Mouse (Mus musculus) gastrocnemius, adult 18-20 months (tissue): Measurements from ENCODE around the gene Atp5h. TPM values are rescaled to one million over a fixed set of nuclear protein-coding genes. Genes with fewer than 3 reads are reported as not detected.

ENCODE experiments used
- DNase-seq: peaks from one replicate; pipeline ENCODE4 v3.0.0; 2021; ENCODE audit warnings: low spot score
- total RNA-seq, 2 experiments: library from RNA; stranded (reverse); gene quantifications; 2 replicates each; pipeline ENCODE4 v1.2.3; 2021

Gene Atp5h
- total RNA-seq, 2 experiments from 2014 or later: 772 to 857 TPM

DNA sequence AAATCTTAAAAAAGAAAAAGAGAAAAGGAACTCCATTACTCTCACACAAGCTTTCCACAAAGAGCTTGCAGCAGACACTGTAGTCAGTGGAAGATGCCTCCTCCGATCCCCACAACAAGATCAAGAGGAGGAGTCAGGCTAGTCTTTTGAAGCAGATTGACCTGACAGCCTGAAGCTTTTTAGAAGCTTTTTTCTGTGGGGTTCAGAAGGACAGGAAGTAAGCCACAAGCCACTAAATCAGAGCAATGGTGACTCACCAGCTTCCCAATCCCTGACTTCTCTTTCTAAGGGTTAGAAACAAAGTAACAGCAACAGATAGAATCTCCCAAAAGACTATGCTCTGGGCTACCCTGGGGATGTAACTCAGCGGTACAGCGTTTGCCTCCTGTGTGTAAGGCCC, 19.6 kb upstream of the Atp5h start:
- no peak for DNase-seq

DNA sequence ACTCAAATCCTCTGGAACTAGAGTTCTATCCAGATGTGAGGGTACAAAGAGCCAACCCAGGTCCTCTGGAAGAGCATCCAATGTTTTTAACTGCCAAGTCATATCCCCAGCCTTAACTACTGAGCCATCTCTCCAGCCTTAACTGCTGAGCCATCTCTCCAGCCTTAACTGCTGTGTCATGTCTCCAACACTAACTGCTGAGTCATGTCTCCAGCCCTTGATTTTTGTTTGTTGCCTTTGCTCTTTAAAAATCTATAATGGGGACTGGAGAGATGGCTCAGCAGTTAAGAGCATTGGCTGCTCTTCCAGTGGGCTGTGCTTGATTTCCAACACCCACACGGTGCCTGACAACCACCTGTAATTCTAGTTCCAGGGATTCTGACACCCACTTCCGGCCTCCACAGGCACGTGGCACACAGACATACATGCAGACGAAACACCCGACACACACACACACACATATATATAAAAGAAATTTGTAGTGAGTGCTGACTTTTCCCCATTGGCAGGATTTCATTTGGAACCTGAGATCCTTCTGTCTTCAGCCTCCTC, 17.9 kb upstream of the Atp5h start:
- no peak for DNase-seq

DNA sequence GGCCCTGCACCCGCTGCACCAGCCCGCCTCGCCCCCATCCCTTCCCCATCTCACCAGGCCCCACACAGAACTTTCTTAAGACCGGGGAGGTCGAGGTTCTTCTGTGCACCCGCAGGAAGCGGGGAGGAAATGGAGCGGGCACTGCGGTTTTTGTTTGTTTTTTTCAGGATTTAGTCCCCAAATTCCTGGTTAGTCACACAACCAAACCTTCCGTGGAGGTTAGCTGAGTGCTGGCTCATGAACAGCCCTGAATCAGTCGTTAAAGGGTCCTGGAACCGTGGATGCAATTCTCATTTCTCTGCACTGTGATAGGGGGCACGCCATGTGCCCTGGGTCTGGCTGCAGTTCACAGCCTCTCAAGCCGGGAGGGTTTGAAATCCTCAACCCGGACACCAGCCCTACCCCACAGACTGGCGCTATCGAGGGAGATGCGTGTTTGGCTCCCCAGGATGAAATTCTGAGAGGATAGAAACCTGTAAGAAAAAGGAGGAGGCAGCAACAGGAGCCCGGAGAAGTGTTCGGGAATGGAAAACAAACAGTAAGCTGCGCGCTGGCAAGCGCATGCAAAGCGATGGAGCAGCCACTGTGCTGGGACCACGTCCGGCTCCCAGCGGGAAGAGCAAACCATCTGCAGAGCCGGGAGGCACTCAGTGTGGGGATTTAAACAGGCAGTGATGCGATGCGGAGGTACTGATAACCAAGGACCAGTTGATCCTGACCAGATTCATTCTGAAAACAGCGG, 16.0 kb upstream of the Atp5h start:
- no peak for DNase-seq

DNA sequence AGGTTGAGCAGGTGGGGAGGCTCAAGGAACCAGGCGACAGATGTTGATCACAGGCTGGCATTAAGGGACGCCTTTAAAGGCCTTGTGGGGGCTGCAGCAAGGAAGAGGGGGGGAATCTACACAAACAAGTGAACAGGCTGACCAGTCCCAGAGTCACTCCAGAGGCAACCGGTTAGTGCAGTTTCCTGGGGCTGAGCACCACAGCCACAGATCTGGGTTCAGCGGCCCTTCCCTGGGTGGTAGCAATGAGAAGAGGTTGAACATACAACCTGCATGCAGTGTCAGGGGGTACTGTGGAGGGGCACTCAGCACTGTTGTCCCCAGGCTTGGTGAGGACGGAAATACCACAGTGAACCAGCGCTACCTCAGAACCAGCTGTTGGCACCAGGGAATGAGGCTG, 13.6 kb upstream of the Atp5h start:
- DNase-seq: no peak

DNA sequence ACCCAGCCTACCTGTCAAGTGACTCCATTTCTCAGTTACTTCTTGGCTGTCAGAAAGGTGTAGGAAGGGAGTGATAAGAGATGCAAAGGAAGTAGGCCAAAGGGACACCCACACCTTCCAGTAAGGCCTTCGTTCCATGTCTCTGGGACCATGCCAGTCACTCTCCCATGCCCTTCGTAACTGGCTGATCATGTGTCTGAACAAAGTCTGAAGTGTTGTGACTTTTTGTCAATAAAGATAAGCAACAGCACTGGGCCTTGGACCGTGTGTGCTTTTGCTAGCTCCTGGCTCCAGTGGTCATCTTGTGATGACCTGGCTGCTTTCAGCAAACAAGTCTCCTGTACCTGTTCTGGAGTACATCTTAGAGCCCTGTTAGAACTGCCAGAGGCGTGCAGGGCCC, 13.1 kb upstream of the Atp5h start:
- no peak for DNase-seq

DNA sequence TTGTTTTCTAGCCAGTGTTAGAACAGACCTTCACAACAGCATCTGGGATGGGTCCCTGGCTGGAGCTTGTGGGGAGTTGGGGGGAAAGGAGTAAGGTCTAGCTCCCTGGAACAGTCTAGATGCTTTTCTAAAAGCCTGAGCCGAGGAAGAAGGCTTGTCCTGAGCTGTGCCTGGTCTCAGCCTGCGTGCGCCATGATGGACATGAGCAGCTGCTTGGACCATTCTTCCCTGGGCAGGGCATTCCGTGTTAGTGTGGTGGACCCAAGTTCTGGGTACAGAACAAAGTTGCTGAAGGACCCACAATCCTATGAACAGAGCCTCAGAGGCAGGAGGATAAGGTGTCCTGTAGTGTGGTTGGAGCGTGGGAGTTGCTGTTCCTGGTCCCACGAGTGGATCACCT, 10.8 kb upstream of the Atp5h start:
- DNase-seq: no peak

DNA sequence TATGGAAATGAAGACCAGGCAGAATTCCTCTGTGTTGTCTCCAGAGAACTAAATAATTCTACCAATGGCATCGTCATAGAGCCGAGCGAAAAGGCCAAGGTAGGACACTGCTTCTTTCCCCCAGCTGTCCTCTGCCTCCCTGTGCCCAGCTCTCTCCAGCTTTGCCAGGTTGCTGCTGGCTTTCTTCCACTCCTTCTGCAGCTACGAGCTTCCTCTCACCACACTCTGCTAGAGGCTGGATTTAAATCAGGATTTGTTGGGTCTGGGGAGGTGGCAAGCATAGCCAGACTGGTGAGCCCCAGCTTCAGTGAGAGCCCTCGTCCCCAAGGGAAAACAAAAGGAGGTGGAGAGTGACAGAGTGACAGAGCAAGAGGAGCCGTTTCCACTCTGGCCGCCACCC, 9.5 kb upstream of the Atp5h start:
- DNase-seq: no peak

DNA sequence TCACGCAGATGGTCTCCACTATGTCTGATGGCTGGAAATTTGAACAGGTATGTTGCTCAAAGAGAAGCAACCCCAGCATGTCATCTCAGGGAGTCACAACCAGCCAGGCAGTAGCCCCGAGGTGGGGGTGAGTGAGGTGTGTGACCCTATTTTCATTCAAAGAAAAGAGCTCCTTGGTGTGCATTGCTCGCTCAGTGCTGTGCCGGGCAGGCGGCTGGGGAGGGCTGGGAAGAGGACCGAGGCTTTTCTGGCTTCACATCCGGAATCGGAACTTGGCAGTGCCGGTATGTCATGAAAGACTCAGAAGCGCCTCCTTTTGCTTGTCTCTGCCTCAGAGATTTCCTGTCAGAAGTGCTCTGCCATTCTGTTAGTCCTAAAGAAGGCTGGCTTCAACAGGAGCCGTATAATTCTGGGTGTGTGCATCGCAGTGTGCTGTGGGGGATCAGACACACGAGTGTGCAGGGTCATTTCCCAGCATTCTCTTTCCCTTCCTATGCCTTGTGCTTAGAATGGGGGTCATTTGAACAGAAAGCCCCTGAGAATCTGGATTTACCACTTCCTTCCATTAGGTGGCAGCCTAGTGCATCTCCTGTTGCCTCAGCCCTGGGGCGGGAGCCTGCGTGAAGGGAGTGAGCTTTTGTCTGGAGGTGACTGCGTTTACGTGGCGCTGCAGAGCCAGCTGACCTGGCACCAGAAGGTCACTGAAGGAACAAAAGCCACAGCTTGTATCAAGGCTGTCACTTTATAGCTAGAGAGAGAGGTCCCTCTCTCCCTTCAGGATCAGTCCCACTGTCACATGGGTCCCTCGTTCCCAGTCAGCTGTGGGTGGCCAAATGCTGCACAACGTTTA, 7.9 kb upstream of the Atp5h start:
- peak; percentile 67 for DNase-seq

DNA sequence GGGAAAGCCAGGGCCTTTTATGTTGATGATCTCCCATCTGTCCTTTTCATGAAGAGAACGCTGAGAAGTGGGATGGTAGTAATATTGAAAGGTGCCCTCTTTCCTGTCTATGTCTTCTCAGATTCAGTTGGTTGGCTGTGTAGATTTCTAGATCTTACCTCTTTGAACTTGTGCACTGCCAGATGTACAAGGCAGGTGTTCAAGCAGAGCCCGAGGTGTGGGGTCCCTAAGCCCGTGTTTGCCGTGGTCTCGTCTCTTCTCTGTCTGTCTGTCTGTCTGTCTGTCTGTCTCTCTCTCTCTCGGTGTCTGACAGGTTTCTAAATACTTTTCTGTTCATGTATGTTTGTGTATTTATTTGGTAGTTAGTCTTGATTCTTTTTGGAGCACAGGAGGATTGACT, 5.9 kb upstream of the Atp5h start:
- no peak for DNase-seq

DNA sequence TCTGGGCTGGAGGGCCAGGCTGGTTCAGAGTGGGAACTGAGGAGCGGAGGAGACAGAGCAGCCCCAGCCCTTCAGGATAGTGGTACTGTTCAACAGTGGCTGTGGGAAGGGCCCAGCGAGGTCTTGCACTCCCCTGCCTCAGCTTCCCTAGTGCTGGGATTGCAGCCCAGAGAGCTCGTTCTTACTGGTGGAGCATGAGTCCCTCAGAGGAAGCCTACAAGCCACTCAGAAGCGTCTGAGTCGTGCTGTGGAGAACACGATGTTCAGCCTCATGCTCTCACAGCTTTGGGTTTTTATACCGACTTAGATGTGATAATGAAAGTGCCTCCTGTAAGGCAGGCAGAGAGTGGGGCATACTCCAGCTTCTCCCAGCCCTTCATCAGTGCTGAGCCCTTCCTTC, 4.9 kb upstream of the Atp5h start:
- no peak for DNase-seq

DNA sequence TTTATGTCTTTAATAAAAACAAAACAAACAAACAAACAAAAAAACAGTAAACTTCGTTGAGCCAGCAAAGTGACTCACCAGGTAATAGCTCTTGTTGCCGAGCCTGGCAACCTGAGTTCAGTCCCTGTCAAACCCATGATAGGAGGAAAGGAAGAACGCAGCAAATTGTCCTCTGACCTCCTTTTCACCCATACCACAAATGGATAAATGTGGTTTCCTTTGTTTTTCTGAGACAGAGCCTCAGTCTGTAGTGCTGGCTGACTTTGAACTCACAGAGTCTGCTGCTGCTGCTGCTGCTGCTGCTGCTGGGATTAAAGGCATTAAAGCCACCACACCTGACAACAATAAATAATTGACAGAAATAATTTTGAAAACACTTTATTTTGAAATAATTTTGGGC, 3.3 kb upstream of the Atp5h start:
- DNase-seq: no peak

DNA sequence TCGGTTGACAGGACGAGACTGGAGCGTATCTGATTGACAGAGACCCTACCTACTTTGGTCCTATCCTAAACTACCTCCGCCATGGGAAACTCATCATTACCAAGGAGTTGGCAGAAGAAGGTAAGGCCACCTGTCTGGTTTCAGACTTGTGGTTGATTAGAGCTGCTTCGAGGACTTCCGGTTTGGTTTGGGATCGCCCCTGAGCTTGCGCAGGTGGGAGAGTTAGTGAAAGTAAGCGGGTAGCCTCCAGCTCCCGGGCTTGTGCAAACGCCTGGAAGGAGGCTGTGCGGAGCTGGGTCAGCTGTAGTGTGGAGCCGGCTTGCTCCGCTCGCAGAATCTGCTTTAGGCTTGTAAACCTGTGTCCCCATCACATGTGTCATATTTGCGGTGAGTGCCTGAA, 2.2 kb upstream of the Atp5h start:
- DNase-seq: no peak

DNA sequence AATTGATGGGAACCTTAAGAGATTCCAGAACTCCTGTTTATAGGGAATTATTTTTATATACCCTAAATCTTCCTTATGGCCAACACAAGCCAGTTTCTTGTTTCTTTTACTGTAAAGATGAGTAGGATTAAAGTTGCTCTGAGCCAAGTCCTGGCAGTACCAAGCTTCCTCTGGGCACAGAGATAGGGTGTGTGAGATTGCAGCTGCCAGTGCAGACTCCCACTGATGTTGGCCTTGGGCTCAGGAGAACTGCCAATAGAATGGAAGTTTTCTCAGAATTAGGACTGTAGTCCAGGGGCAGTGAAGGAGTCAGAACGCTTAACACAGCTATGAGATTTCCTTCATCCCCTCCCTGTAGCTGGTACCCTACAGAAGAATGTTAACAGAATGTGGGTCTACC, 1.6 kb upstream of the Atp5h start:
- DNase-seq: no peak

DNA sequence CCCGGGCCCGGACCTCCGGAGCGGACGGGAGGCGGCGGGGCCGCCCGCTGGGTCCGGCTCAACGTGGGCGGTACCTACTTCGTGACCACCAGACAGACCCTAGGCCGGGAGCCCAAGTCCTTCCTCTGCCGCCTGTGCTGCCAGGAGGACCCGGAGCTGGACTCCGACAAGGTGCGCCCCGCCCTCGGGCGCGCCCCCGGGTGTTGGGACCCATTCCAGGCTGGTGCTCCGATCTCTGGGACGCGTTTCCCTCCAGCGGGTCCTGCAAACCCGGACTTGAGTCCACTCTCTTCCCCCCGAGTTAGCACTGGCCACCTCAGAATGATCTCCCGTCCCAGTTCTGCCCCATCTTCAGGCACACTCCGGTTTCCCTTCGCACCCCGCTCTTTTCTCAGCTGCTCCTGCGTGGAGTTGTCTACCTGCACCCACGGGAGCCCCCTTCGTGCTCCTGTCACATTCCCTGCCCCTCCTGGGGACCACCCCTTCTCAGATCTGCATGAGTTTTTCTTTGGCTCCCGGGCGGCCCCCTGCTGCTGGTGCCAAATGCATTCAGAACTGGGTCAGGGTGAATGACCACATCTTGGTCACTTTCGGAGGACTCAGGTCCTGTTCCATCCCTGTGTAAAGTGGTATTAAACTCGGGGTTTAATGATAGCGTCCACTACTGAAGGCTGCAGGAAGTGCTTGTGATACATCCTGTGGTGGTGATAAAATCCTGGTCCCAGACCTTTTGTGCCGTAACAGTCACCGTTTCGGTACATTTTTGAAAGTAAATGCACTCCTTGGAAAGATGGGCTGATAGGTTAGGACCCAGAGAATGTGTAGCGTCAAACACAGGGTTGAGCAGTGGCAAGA, 801 bp upstream of the Atp5h start:
- peak; percentile 56 for DNase-seq

DNA sequence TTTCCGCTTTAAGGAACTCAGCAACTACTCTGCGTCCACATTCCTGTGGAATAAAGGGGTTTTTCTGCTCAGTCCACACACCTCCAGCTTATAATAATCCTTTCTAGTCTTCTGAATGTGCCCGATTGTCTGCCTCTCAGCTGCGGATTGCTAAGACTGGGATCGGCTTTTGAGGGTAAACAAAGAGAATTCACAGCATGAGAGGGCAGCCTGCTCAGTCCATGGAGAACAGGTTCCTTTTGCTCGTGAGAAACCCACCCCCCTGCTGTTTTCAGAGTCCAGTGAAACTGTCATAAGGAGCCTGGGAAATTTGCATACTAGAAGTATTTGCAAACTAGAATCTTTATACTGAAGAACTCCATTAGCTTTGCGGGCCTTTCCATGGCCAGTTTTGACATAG, 10.2 kb downstream of the Atp5h start:
- DNase-seq: no peak

DNA sequence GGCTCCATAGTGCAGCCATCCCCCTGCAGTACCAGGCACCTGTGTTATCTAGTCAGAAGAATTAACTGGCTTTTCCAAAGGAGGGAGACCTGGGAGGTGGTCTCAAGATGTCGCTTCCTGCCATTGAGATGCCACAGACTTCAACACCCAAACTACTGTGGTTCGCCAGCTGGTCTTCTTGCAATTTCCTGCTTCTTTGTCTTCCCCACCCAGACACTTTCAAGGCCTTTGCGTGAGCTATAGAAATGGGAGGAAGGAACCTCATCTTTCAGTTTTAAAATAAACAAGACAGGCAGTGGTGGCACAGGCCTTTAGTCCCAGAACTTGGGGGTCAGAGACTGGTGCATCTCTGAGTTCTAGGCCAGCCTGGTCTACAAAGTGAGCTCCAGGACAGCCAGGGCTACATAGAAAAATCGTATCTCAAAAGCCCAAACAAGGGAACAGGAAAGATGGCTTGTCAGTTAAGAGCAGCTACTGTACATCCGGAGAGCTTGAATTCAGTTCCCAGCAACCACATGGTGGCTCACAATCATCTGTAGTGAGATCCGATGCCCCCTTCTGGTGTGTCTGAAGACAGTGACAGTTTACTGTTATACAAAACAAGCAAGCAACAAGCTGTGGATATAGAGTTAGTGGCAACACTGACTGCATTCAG, 11.4 kb downstream of the Atp5h start:
- no peak for DNase-seq

DNA sequence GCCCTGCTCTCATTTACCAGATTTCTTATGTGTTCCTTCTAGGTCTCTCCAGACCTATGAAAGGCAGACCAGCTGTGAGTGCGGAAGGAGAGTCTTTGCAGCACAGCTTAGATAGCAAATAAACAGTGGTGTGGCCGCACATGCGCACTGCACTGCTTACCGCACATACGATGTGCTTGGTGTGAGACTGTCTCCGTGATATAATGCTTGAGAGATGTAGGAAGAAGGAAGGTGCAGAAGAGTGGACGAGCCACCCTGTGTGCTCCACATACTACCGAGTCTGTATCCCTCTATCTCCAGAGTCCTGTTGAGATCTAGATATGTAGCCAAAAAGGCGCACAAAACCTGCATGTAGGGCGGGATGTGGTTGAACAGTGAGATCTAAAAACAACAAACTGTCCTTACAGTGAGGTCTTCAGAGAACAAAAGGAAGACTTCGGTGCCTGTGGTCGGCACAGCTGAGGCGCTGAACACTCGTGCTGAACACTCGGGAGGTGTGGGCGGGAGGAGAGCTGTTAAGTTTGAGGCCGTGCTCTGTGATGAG, 12.8 kb downstream of the Atp5h start:
- no peak for DNase-seq

DNA sequence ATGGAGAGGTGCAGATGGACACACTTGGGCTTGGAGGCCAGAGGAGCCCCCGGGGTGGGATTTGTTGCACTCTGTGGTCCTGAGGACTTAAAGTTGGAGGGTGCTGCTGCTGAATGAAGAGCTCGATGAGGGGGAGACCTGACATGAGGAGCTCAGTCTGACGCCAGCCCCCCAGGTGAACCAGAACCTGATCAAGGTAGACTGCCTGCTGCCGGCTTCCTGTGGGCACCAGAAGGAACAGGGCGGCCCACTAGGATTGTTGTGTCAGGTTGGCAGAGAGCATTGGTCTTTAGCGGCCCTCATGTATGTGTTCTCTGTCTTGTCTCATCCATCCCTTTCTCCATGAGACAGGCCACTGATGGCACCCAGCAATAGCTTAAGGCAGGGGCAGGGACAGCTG, 14.0 kb downstream of the Atp5h start:
- no peak for DNase-seq

DNA sequence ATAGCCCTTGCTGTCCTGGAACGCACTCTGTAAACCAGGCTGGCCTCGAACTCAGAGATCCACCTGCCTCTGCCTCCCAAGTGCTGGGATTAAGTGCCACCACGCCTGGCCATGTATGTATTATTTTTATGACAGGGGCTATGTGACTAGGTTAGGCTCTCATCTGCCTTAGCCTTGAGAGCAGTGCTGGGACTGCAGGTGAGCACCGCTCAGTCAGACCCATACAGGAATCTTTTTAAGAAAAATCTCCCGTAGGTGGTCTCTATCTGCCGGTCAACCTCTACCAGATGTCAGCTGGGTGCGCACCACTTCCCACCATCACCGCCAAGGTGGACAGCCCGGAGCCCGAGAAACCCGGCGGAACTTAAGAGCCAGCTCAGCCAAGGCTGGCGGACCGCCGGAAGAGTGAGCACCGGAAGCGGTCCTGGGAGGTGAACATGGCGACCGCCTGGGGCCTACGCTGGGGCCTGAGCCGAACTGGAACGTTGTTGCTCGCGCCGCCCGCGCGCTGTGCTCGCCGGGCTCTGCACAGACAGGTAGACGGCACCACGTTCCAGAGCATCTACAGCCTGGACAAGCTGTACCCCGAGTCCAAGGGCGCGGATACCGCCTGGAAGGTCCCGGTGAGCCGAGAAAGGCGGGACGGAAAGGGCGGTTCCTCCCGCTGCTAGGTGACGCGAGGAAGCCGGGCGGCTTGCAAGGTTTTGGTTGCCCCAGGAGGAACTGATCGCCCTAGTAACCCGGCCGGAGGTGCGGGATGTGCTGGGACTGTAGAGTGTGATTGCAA, 16.2 kb downstream of the Atp5h start, which contains the start of gene Mrpl58:
Gene Mrpl58, plus strand, starts transcription at position 415 of the 787 bp plus-strand sequence.
- peak; percentile 87 for DNase-seq
